Comparison of ENCODE assay signal across 8 mouse cellular contexts in the genomic region with DNA sequence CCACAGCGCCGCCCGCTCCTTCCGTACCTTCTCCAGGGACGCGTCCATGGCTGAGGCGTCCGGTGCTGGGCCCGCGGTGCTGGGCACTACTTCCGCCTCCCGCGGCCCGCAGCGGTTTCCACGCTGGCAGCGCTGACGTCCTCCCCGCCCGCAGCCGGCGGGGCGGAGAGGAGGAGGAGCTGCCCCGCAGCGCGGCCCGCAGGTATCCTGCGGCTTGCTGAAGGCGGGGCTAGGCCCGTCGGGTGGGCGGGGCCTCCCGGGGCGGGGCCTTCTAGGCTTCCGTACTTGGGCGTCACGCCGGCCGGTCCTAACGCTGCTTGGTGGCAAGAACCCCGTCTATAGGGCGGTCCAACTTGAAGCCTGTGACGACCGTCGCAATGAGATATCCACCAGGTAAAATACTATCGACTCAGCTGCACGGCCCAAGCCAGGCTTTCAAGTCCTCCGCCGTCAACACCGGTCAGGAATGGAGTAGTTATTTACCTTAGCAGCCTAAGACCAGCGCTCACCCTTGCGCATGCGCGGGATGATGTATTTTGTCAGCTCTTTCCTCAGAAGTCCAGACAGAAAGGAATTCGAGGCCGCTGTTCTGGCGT. TPM values are rescaled to one million over a fixed set of nuclear protein-coding genes. Genes with fewer than 3 reads are reported as not detected.
DNase-seq lines count a peak whose midpoint lies in the region; ATAC-seq and TF ChIP-seq lines count a peak whose summit lies in the region.

A gene (minus strand): TSS at position 244 of the 596 bp plus-strand sequence.
A gene (plus strand): TSS at position 274 of the 596 bp plus-strand sequence.

- DNase-seq in CD4-positive helper T cell, adult 2 months (ENCODE audit: low read depth, low spot score), result peak; percentile 98
- peak; percentile 92 for DNase-seq in brain, embryonic 18.5 days (ENCODE audit: low read depth, low spot score)
- DNase-seq in kidney, postnatal 0 days (ENCODE audit: low spot score), result peak; percentile 94
- DNase-seq in liver, embryonic 11.5 days (ENCODE audit: low spot score), result peak; percentile 98
- peak; percentile 98 for DNase-seq in naive thymus-derived CD4-positive, alpha-beta T cell, adult 2 months (ENCODE audit: low read depth)

- 0 out of 2 replicates have a peak, but pooled peaks have one; percentile 1 for TF ChIP-seq CTCF in kidney, postnatal 0 days (IDR thresholded peaks at IDR 0.05; ENCODE audit: low read depth)

- H3K36me3 ChIP-seq in heart, embryonic 12.5 days, result no peaks in the 10 kb centered on the region
- no peaks in the 10 kb centered on the region for H3K36me3 ChIP-seq in kidney, postnatal 0 days (ENCODE audit: insufficient read depth, low read length)
- no peaks in the 10 kb centered on the region for H3K36me3 ChIP-seq in liver, embryonic 11.5 days (ENCODE audit: control insufficient read depth, insufficient read depth, low read length)
- H3K36me3 ChIP-seq in stomach, embryonic 14.5 days (ENCODE audit: control insufficient read depth, insufficient read depth, low read length), result no peaks in the 10 kb centered on the region

- H3K4me3 ChIP-seq in heart, embryonic 12.5 days, result peak within 1 kb of the TSS; percentile 94
- peak within 1 kb of the TSS; percentile 59 for H3K4me3 ChIP-seq in kidney, postnatal 0 days (replicated peaks; ENCODE audit: low read depth, low read length)
- H3K4me3 ChIP-seq in liver, embryonic 11.5 days (ENCODE audit: low read depth, low read length), result peak within 1 kb of the TSS; percentile 82
- H3K4me3 ChIP-seq in stomach, embryonic 14.5 days (ENCODE audit: low read depth, low read length), result peak within 1 kb of the TSS; percentile 97

- WGBS in heart, embryonic 12.5 days, result under 1% methylated on average over 49 of the region's 57 CpGs
- WGBS in kidney, postnatal 0 days, result under 1% methylated on average over 54 of the region's 57 CpGs
- WGBS in liver, embryonic 11.5 days, result under 1% methylated on average over 46 of the region's 57 CpGs
- WGBS in stomach, embryonic 14.5 days, result 0% methylated on average over 47 of the region's 57 CpGs

- peak within 1 kb of the TSS; percentile 71 for H3K27ac ChIP-seq in heart, embryonic 12.5 days (ENCODE audit: poor library complexity, severe bottlenecking)
- peak within 1 kb of the TSS; percentile 85 for H3K27ac ChIP-seq in kidney, postnatal 0 days
- peak within 1 kb of the TSS; percentile 54 for H3K27ac ChIP-seq in liver, embryonic 11.5 days (ENCODE audit: low read depth, low read length)
- peak within 1 kb of the TSS; percentile 86 for H3K27ac ChIP-seq in stomach, embryonic 14.5 days (ENCODE audit: low read length)

- no peaks in the 10 kb centered on the region for H3K27me3 ChIP-seq in heart, embryonic 12.5 days (replicated peaks)
- no peaks in the 10 kb centered on the region for H3K27me3 ChIP-seq in kidney, postnatal 0 days (ENCODE audit: insufficient read depth, low read length)
- H3K27me3 ChIP-seq in liver, embryonic 11.5 days (replicated peaks; ENCODE audit: control insufficient read depth, insufficient read depth, low read length), result no peaks in the 10 kb centered on the region
- H3K27me3 ChIP-seq in stomach, embryonic 14.5 days (ENCODE audit: control insufficient read depth, insufficient read depth, low read length), result no peaks in the 10 kb centered on the region

- H3K4me2 ChIP-seq in heart, embryonic 12.5 days, result peak within 1 kb of the TSS; percentile 73
- H3K4me2 ChIP-seq in kidney, postnatal 0 days (ENCODE audit: low read length), result peak within 1 kb of the TSS; percentile 77
- H3K4me2 ChIP-seq in liver, embryonic 11.5 days, result peak within 1 kb of the TSS; percentile 81
- peak within 1 kb of the TSS; percentile 77 for H3K4me2 ChIP-seq in stomach, embryonic 14.5 days (replicated peaks; ENCODE audit: low read depth, low read length)

- ATAC-seq in erythroid progenitor cell, adult 5-6 weeks (replicated peaks; ENCODE audit: low FRiP score, poor library complexity, severe bottlenecking), result peak; percentile 92
- ATAC-seq in heart, embryonic 12.5 days (ENCODE audit: insufficient number of reproducible peaks, low FRiP score), result peak; percentile 98
- ATAC-seq in kidney, postnatal 0 days (replicated peaks; ENCODE audit: low FRiP score, low read depth), result peak; percentile 97
- peak; percentile 98 for ATAC-seq in liver, embryonic 11.5 days (replicated peaks; ENCODE audit: low FRiP score)
- peak; percentile 98 for ATAC-seq in stomach, embryonic 14.5 days (ENCODE audit: insufficient number of reproducible peaks, insufficient read depth, low FRiP score, low read depth)

- peak within 1 kb of the TSS; percentile 95 for H3K9ac ChIP-seq in heart, embryonic 12.5 days
- H3K9ac ChIP-seq in kidney, postnatal 0 days (ENCODE audit: low read depth, low read length), result peak within 1 kb of the TSS; percentile 80
- peak within 1 kb of the TSS; percentile 83 for H3K9ac ChIP-seq in liver, embryonic 11.5 days (ENCODE audit: low read depth, low read length)
- H3K9ac ChIP-seq in stomach, embryonic 14.5 days (replicated peaks; ENCODE audit: low read depth, low read length), result peak within 1 kb of the TSS; percentile 87

- H3K9me3 ChIP-seq in heart, embryonic 12.5 days (replicated peaks), result no peaks in the 10 kb centered on the region
- no peaks in the 10 kb centered on the region for H3K9me3 ChIP-seq in kidney, postnatal 0 days (replicated peaks; ENCODE audit: low read length)
- no peaks in the 10 kb centered on the region for H3K9me3 ChIP-seq in liver, embryonic 11.5 days (ENCODE audit: control insufficient read depth, low read length)
- H3K9me3 ChIP-seq in stomach, embryonic 14.5 days (ENCODE audit: control insufficient read depth, low read depth, low read length), result no peaks in the 10 kb centered on the region

- H3K4me1 ChIP-seq in heart, embryonic 12.5 days (replicated peaks), result peaks cover 15% of the 10 kb centered on the region
- peaks cover 7% of the 10 kb centered on the region; the same call in 1 of the 2 replicates for H3K4me1 ChIP-seq in kidney, postnatal 0 days (replicated peaks; ENCODE audit: insufficient read depth, low read length)
- peaks cover 12% of the 10 kb centered on the region; the same call in 1 of the 2 replicates for H3K4me1 ChIP-seq in liver, embryonic 11.5 days (replicated peaks; ENCODE audit: control insufficient read depth, insufficient read depth, low read length)
- peaks cover 10% of the 10 kb centered on the region for H3K4me1 ChIP-seq in stomach, embryonic 14.5 days (ENCODE audit: control insufficient read depth, insufficient read depth, low read length)

RNA-seq across cellular contexts. Expression of the first gene that starts in this region (rescaled TPM):
- total RNA-seq in erythroid progenitor cell, adult 5-6 weeks (2015; ENCODE audit: low replicate concordance), result 21.6 and 41.1 TPM in 2 replicates
- total RNA-seq in erythroid progenitor cell, adult 5-6 weeks (2017; ENCODE audit: low replicate concordance), result 26.1 and 33.0 TPM in 2 replicates
- 75.6 and 76.6 TPM in 2 replicates for polyA plus RNA-seq in heart, embryonic 12.5 days (2016; fragmentation: Nextera tagmentation; extraction: Ambion mirVana)
- 58.0 and 59.8 TPM in 2 replicates for polyA plus RNA-seq in kidney, postnatal 0 days (2015; fragmentation: Nextera tagmentation; extraction: Ambion mirVana)
- polyA plus RNA-seq in liver, embryonic 11.5 days (2014; fragmentation: Nextera tagmentation; extraction: Ambion mirVana), result 48.2 and 57.2 TPM in 2 replicates
- polyA plus RNA-seq in stomach, embryonic 14.5 days (2014; fragmentation: Nextera tagmentation; extraction: Ambion mirVana), result 103 and 113 TPM in 2 replicates

RNA-seq across cellular contexts. Expression of the second gene that starts in this region (rescaled TPM):
- not detected in 2 replicates for total RNA-seq in erythroid progenitor cell, adult 5-6 weeks (2015; ENCODE audit: low replicate concordance)
- total RNA-seq in erythroid progenitor cell, adult 5-6 weeks (2017; ENCODE audit: low replicate concordance), result 1.2 TPM in 1 of 2 replicates, not detected in the other
- polyA plus RNA-seq in heart, embryonic 12.5 days (2016; fragmentation: Nextera tagmentation; extraction: Ambion mirVana), result 2.5 and 3.0 TPM in 2 replicates
- 23.7 and 27.6 TPM in 2 replicates for polyA plus RNA-seq in kidney, postnatal 0 days (2015; fragmentation: Nextera tagmentation; extraction: Ambion mirVana)
- polyA plus RNA-seq in liver, embryonic 11.5 days (2014; fragmentation: Nextera tagmentation; extraction: Ambion mirVana), result 1.9 and 3.1 TPM in 2 replicates
- 6.9 and 9.7 TPM in 2 replicates for polyA plus RNA-seq in stomach, embryonic 14.5 days (2014; fragmentation: Nextera tagmentation; extraction: Ambion mirVana)

Comparison
In these comparisons a context has a peak if more than half of its experiments do, and no peak if none do; other contexts are left out.
1. Peak in every context shown above with its lines: DNase-seq, ATAC-seq, H3K4me3 ChIP-seq and H3K27ac ChIP-seq.